Mouse (Mus musculus) right cerebral cortex, postnatal 10 days (tissue): ENCODE measurements around the gene Mylpf.

Experiments
- DNase-seq, 2 experiments: peaks; one replicate each; pipeline ENCODE4 v3.0.0; 2021; ENCODE audit warnings: low spot score in 2 of 2

The Mylpf gene

DNA sequence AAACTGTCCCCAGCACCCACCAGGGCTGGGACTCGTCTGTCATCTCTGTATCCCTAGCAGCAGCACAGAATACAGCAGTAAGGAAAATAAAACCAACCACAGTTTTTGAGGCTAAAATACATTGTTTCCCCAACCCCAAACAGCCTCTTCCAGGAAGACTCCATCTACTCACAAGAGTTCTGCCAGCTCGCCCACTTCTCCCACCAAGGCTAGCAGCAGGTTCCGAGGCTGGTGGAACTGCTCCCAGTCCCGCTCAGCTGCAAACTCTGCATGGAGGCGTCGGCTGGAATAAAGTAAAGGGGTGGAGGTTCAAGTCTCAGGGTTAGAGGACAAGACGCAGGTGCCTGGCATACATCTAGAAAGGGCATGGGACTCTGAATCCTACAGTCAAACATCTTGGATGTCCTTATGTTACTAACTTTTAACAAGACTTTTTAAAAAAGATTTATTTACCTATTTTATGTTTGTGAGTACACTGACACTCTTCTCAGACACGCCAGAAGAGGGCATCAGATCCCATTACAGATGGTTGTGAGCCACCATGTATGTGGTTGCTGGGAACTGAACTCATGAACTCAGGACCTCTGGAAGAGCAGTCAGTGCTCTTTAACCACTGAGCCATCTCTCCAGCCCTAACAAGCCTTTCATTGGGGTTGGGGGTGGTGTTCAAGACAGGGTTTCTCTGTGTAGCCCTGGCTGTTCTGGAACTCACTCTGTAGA is 50.7 kb downstream of the Mylpf start:
- no peak for DNase-seq

- peak; percentile 99 for DNase-seq
Observed at GRCm38 (mm10) chr7:127260309-127261111, 51.8 kb downstream of the Mylpf start, which contains the start of gene Dctpp1. Gene Dctpp1 (minus strand): TSS chr7:127260709.

GRCm38 (mm10) chr7:127262218-127262961 is 53.7 kb downstream of the Mylpf start:
- no peak for DNase-seq

- DNase-seq: no peak
Observed at GRCm38 (mm10) chr7:127263526-127263925, 54.8 kb downstream of the Mylpf start.
